Mouse (Mus musculus): Measurements from ENCODE around the gene Gm28048.

- TF ChIP-seq CTCF (IDR thresholded peaks at IDR 0.05; ENCODE audit: low read depth, low read length) (no peak), POLR2A (IDR thresholded peaks at IDR 0.05; ENCODE audit: borderline replicate concordance, low read depth, low read length) (no peak)
These were observed 166.0 kb downstream of the Gm28048 start for GRCm38 (mm10) chr11:22815877-22816276.
